Mouse (Mus musculus) liver, adult 2 months (tissue): ENCODE results near the gene Vps35l. TPM values are rescaled to one million over a fixed set of nuclear protein-coding genes. Genes with fewer than 3 reads are reported as not detected.

Experiments
- DNase-seq: peaks from one replicate; pipeline ENCODE4 v3.0.0-alpha.2; 2011; ENCODE audit warnings: low read depth, low spot score; ENCODE audit errors: extremely low read depth
- H3K27ac ChIP-seq: fragments of 200-500 bp; replicated peaks from 2 replicates; pipeline ENCODE4 v1.5.1; 2012; ENCODE audit warnings: low read depth, mild to moderate bottlenecking, control low read depth, inconsistent platforms, low read length; ENCODE audit not compliant: insufficient read depth
- H3K27me3 ChIP-seq: fragments of 200-500 bp; 2 replicates; pipeline ENCODE4 v1.6.1; 2012; ENCODE audit warnings: mild to moderate bottlenecking, moderate library complexity, low read length, inconsistent platforms; ENCODE audit not compliant: control insufficient read depth, insufficient read depth
- H3K36me3 ChIP-seq: fragments of 200-500 bp; 2 replicates; pipeline ENCODE4 v1.6.1; 2012; ENCODE audit warnings: low read length, inconsistent platforms; ENCODE audit not compliant: control insufficient read depth, insufficient read depth
- H3K4me1 ChIP-seq: fragments of 200-500 bp; 2 replicates; pipeline ENCODE4 v1.6.1; 2011; ENCODE audit warnings: low read length; ENCODE audit not compliant: control insufficient read depth, insufficient read depth
- H3K4me3 ChIP-seq: fragments of 200-500 bp; 2 replicates; pipeline ENCODE4 v1.5.1; 2011; ENCODE audit warnings: low read depth, mild to moderate bottlenecking, control low read depth, low read length, moderate library complexity; ENCODE audit not compliant: insufficient read depth
- H3K79me2 ChIP-seq: fragments of 200-500 bp; 2 replicates; pipeline ENCODE4 v1.6.1; 2012; ENCODE audit warnings: inconsistent platforms, mild to moderate bottlenecking, low read length, moderate library complexity; ENCODE audit not compliant: control insufficient read depth, insufficient read depth
- H3K9ac ChIP-seq: fragments of 200-500 bp; 2 replicates; pipeline ENCODE4 v1.6.1; 2012; ENCODE audit warnings: low read depth, mild to moderate bottlenecking, control low read depth, inconsistent platforms, low read length
- CTCF ChIP-seq: fragments of 200-500 bp; IDR thresholded peaks from 2 replicates; pipeline ENCODE4 v1.5.1; 2011; ENCODE audit warnings: low read depth, low read length, control low read depth
- POLR2A ChIP-seq: fragments of 200-500 bp; IDR thresholded peaks from 2 replicates; pipeline ENCODE4 v1.6.1; 2011; ENCODE audit warnings: low read length, control low read depth; ENCODE audit not compliant: insufficient read depth; ENCODE audit errors: extremely low read depth
- WGBS: fragments of 180-500 bp; shearing (Covaris S2); methylation state at CpG from one replicate; pipeline ENCODE4 v1.1.7; 2018; 5-methylcytosine and 5-hydroxymethylcytosine counted together
- polyA plus RNA-seq: library from polyadenylated mRNA; depleted of rRNA; stranded (reverse); fragments of >200 nt; gene quantifications from 2 replicates; pipeline ENCODE4 v1.2.3, GENCODE M21; 2012
- total RNA-seq: library from RNA; depleted of rRNA; stranded (reverse); fragments of >200 nt; gene quantifications from 2 replicates; pipeline ENCODE4 v1.2.3, GENCODE M21; 2014

Gene Vps35l
- total and polyA plus RNA-seq, 2 experiments: 16.3 to 22.3 TPM

GRCm38 (mm10) chr7:118796838-118797237 lies 56.8 kb downstream of the Vps35l start:
- Histone ChIP-seq H3K9ac (no peak overlapping the region), H3K36me3 (peaks cover 21% of the 10 kb centered on the region), H3K27ac (no peak overlapping the region), H3K4me1 (no peaks in the 10 kb centered on the region), H3K79me2 (no peaks in the 10 kb centered on the region), H3K27me3 (no peaks in the 10 kb centered on the region), H3K4me3 (no peak overlapping the region)
- no peak for DNase-seq
- TF ChIP-seq POLR2A: no peak
- no peak for TF ChIP-seq CTCF
- 91% methylated on average over 9 of the region's 9 CpGs for WGBS

GRCm38 (mm10) chr7:118797600-118797999 lies 57.6 kb downstream of the Vps35l start:
- Histone ChIP-seq H3K36me3 (peaks cover 19% of the 10 kb centered on the region; the same call in 1 of the 2 replicates), H3K4me1 (no peaks in the 10 kb centered on the region), H3K27me3 (no peaks in the 10 kb centered on the region), H3K4me3 (no peak overlapping the region), H3K27ac (no peak overlapping the region), H3K9ac (no peak overlapping the region), H3K79me2 (no peaks in the 10 kb centered on the region)
- TF ChIP-seq CTCF: no peak
- TF ChIP-seq POLR2A: no peak
- DNase-seq: no peak
- WGBS: 75% methylated on average over 7 of the region's 7 CpGs

- WGBS: 82% methylated on average over 6 of the region's 6 CpGs
Observed at GRCm38 (mm10) chr7:118798105-118798570, 58.1 kb downstream of the Vps35l start.

GRCm38 (mm10) chr7:118800112-118800734 lies 60.2 kb downstream of the Vps35l start:
- Histone ChIP-seq H3K27ac (no peak overlapping the region), H3K4me3 (no peak overlapping the region), H3K9ac (no peak overlapping the region), H3K36me3 (peaks cover 18% of the 10 kb centered on the region; the same call in 1 of the 2 replicates), H3K4me1 (no peaks in the 10 kb centered on the region), H3K79me2 (no peaks in the 10 kb centered on the region), H3K27me3 (no peaks in the 10 kb centered on the region)
- WGBS: 91% methylated on average over 15 of the region's 15 CpGs
- TF ChIP-seq POLR2A: no peak
- no peak for DNase-seq

More at GRCm38 (mm10) chr7:118798105-118798570, 58.1 kb downstream of the Vps35l start:
- H3K27me3 ChIP-seq: no peaks in the 10 kb centered on the region
- no peak overlapping the region; the same call in 1 of the 2 replicates for H3K4me3 ChIP-seq
- TF ChIP-seq CTCF (no peak), POLR2A (no peak)
- no peaks in the 10 kb centered on the region for H3K4me1 ChIP-seq
- H3K27ac ChIP-seq: no peak overlapping the region; the same call in 1 of the 2 replicates
- H3K36me3 ChIP-seq: peaks cover 19% of the 10 kb centered on the region; the same call in 1 of the 2 replicates
- no peak overlapping the region for H3K9ac ChIP-seq
- H3K79me2 ChIP-seq: no peaks in the 10 kb centered on the region
- peak; percentile 28 for DNase-seq

DNA sequence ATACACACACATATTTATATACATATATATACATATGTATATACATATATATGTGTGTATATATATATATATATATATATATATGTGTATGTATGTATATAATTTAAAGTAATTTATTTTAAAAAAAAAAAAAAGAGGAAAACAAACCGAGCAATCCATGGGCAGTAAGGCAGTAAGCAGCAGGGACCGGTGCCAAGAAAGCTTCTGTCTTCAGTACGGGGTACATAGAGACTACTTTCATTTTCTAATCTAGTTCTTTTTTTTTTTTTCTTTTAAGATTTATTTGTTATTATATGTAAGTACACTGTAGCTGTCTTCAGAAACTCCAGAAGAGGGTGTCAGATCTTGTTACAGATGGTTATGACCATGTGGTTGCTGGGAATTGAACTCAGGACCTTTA lies 61.8 kb downstream of the Vps35l start:
- H3K36me3 ChIP-seq: peaks cover 18% of the 10 kb centered on the region; the same call in 1 of the 2 replicates
- TF ChIP-seq POLR2A (no peak), CTCF (no peak)
- H3K4me1 ChIP-seq: no peaks in the 10 kb centered on the region
- WGBS: 74% methylated on average over 3 of the region's 3 CpGs
- no peak overlapping the region for H3K27ac ChIP-seq
- no peak for DNase-seq
- H3K79me2 ChIP-seq: no peaks in the 10 kb centered on the region
- H3K4me3 ChIP-seq: no peak overlapping the region
- no peaks in the 10 kb centered on the region for H3K27me3 ChIP-seq
- H3K9ac ChIP-seq: no peak overlapping the region

- H3K4me3 ChIP-seq: no peak overlapping the region
- 75% methylated on average over 8 of the region's 8 CpGs for WGBS
- no peak for DNase-seq
- no peak overlapping the region for H3K27ac ChIP-seq
- TF ChIP-seq CTCF (no peak), POLR2A (no peak)
- no peak overlapping the region for H3K9ac ChIP-seq
- no peaks in the 10 kb centered on the region for H3K27me3 ChIP-seq
- H3K36me3 ChIP-seq: peaks cover 18% of the 10 kb centered on the region; the same call in 1 of the 2 replicates
- no peaks in the 10 kb centered on the region for H3K79me2 ChIP-seq
- H3K4me1 ChIP-seq: no peaks in the 10 kb centered on the region
Observed at GRCm38 (mm10) chr7:118803425-118803824, 63.4 kb downstream of the Vps35l start.
